Mouse (Mus musculus) lung, adult 2 months (tissue): ENCODE measurements around the gene Rhbdd1.

ENCODE experiments used
- CTCF ChIP-seq: fragments of 200-500 bp; IDR thresholded peaks from 2 replicates; pipeline ENCODE4 v1.5.1; 2011; ENCODE audit warnings: mild to moderate bottlenecking, low read length, control low read depth; ENCODE audit not compliant: insufficient read depth
- POLR2A ChIP-seq: fragments of 200-500 bp; IDR thresholded peaks from 2 replicates; pipeline ENCODE4 v1.6.1; 2011; ENCODE audit warnings: low read depth, mild to moderate bottlenecking, control low read depth, low read length, borderline replicate concordance; ENCODE audit errors: extremely low read depth

DNA sequence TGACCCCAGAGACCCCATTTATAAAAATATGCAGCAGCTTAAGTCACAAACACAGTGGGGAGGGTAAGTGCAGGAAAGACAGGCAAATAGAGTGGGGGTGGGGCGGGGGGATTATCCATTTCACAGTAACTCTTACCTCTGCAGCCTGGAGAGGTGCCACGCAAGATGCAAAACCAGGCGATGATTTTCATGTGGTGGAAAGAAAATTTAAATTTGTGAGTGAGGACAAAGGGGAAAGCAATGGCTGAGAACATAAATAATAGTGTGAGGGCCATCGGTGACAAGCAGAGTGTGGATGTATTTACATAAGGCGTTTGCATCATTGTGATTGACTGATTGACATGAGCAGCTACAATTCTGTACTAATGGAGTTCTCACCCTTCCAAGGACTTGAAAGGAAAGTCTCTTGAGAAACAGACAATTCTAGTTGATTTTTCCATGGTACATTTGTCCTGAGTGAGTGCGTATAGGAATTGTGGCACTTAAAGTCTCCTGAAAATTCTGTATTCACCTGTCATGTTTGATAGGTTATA is 149.1 kb downstream of the Rhbdd1 start:
- TF ChIP-seq CTCF = no peak
- no peak for TF ChIP-seq POLR2A
